Mouse (Mus musculus): ENCODE measurements at regions not wholly inside any gene's neighbourhood (a gene's known extent, or its start where the extent isn't known, plus 50 kb on each side); places are given as distances from the start of the nearest gene placed in this dataset.

DNA sequence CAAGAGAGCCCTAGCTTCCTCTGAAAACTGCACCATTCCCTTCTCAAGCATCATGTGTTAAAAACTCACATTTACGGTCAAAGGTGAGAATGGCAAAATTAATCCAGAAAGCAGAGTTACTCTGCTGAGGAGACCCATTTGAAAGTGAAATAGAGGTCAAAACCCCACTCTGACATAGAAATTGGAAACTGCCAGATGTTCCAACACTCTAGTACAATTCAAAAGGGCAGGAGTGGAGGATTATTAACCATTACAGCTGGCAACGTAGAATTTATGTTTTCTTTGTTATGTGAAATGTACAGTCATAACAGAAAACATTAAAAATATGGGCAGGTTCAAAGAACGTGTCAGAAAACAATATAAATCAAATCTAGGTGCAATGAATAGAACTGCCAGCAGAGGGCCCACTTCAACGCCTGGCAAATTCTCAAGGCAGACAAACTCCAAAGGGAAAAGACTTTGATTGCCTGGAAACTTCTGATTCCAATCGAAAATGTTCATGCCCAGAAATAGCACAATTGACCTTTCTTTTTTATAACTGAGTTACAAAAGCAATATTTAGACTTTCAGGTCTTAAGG lies 54.2 kb upstream of the Rfpl4b start:
- H3K4me1 ChIP-seq (ENCODE audit: control insufficient read depth, insufficient read depth, low read length) = no peaks in the 10 kb centered on the region
- TF ChIP-seq POLR2A (IDR thresholded peaks at IDR 0.05; ENCODE audit: insufficient read depth, low read depth, low read length) (no peak), CTCF (IDR thresholded peaks at IDR 0.05; ENCODE audit: insufficient read depth, low read depth, low read length) (no peak)
- H3K4me3 ChIP-seq (ENCODE audit: insufficient read depth, low read depth, low read length) = no peak overlapping the region
- 15% methylated on average over 5 of the region's 5 CpGs for whole genome bisulfite sequencing
- H3K27ac ChIP-seq (ENCODE audit: insufficient read depth, low read depth, low read length) = no peak overlapping the region

DNA sequence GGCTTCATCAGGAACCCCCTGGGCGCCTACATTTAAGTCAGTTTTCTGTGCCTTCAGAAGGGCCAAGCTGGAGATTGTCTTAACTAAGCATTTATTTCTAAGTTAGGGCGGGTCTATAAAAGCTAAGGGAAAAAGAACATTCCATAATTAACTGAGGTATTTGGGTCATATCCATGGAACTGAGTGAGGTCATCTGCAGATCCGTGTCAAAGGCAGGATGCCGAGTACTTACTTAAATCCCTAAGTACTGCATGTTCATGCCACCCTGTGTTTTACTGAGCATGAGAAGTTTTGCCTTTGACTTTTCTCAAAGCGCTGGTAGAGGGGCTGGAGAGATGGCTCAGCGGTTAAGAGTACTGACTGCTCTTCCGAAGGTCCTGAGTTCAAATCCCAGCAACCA lies 57.7 kb upstream of the Rfpl4b start:
- TF ChIP-seq CTCF (IDR thresholded peaks at IDR 0.05; ENCODE audit: insufficient read depth, low read depth, low read length) (no peak), POLR2A (IDR thresholded peaks at IDR 0.05; ENCODE audit: insufficient read depth, low read depth, low read length) (no peak)
- H3K4me1 ChIP-seq (ENCODE audit: control insufficient read depth, insufficient read depth, low read length) = no peaks in the 10 kb centered on the region
- no peak overlapping the region for H3K4me3 ChIP-seq (ENCODE audit: insufficient read depth, low read depth, low read length)
- H3K27ac ChIP-seq (ENCODE audit: insufficient read depth, low read depth, low read length) = no peak overlapping the region
- 95% methylated on average over 7 of the region's 7 CpGs for WGBS

- Histone ChIP-seq H3K4me1 (ENCODE audit: control insufficient read depth, insufficient read depth, low read length) (no peaks in the 10 kb centered on the region), H3K27ac (ENCODE audit: insufficient read depth, low read depth, low read length) (no peak overlapping the region), H3K4me3 (ENCODE audit: insufficient read depth, low read depth, low read length) (no peak overlapping the region)
- 90% methylated on average over 7 of the region's 7 CpGs for WGBS
- no peak for TF ChIP-seq POLR2A (IDR thresholded peaks at IDR 0.05; ENCODE audit: insufficient read depth, low read depth, low read length)
- no peak for TF ChIP-seq CTCF (IDR thresholded peaks at IDR 0.05; ENCODE audit: insufficient read depth, low read depth, low read length)
These were observed 59.1 kb upstream of the Rfpl4b start for GRCm38 (mm10) chr10:38880642-38881187.

GRCm38 (mm10) chr10:38882154-38882553 lies 60.6 kb upstream of the Rfpl4b start:
- 84% methylated on average over 6 of the region's 6 CpGs for WGBS
- no peak overlapping the region for H3K4me3 ChIP-seq (ENCODE audit: insufficient read depth, low read depth, low read length)
- no peaks in the 10 kb centered on the region for H3K4me1 ChIP-seq (ENCODE audit: control insufficient read depth, insufficient read depth, low read length)
- TF ChIP-seq CTCF (IDR thresholded peaks at IDR 0.05; ENCODE audit: insufficient read depth, low read depth, low read length) (no peak), POLR2A (IDR thresholded peaks at IDR 0.05; ENCODE audit: insufficient read depth, low read depth, low read length) (no peak)
- no peak overlapping the region for H3K27ac ChIP-seq (ENCODE audit: insufficient read depth, low read depth, low read length)

- no peaks in the 10 kb centered on the region for H3K4me1 ChIP-seq (ENCODE audit: control insufficient read depth, insufficient read depth, low read length)
- no peak overlapping the region for H3K4me3 ChIP-seq (ENCODE audit: insufficient read depth, low read depth, low read length)
- TF ChIP-seq POLR2A (IDR thresholded peaks at IDR 0.05; ENCODE audit: insufficient read depth, low read depth, low read length) (no peak), CTCF (IDR thresholded peaks at IDR 0.05; ENCODE audit: insufficient read depth, low read depth, low read length) (no peak)
- 92% methylated on average over 2 of the region's 2 CpGs for WGBS
- H3K27ac ChIP-seq (ENCODE audit: insufficient read depth, low read depth, low read length) = no peak overlapping the region
These were observed 62.4 kb upstream of the Rfpl4b start for GRCm38 (mm10) chr10:38883816-38884599.

GRCm38 (mm10) chr10:38884641-38885040 lies 63.1 kb upstream of the Rfpl4b start:
- Histone ChIP-seq H3K27ac (ENCODE audit: insufficient read depth, low read depth, low read length) (no peak overlapping the region), H3K4me3 (ENCODE audit: insufficient read depth, low read depth, low read length) (no peak overlapping the region), H3K4me1 (ENCODE audit: control insufficient read depth, insufficient read depth, low read length) (no peaks in the 10 kb centered on the region)
- 84% methylated on average over 4 of the region's 4 CpGs for WGBS
- no peak for TF ChIP-seq CTCF (IDR thresholded peaks at IDR 0.05; ENCODE audit: insufficient read depth, low read depth, low read length)
- no peak for TF ChIP-seq POLR2A (IDR thresholded peaks at IDR 0.05; ENCODE audit: insufficient read depth, low read depth, low read length)

DNA sequence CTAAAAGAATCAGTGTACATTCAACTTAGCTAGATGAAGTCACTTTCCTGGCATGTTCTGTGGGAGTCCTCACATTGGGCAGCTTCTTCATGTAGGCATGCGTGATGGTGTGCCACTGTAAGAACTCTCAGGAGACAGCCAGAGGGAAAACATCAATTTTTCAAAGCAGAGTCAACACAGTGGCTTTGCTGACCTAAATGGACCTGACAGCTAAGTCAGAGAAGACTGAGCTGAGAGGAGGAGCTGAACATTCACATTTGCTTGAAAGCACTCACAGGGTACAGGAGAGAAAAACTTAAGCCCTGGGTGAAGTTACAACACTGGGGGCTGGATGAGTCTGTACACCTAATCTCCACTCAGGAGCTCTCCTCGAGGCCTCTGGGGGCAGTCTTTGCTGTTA lies 64.9 kb upstream of the Rfpl4b start:
- TF ChIP-seq CTCF (IDR thresholded peaks at IDR 0.05; ENCODE audit: insufficient read depth, low read depth, low read length) (no peak), POLR2A (IDR thresholded peaks at IDR 0.05; ENCODE audit: insufficient read depth, low read depth, low read length) (no peak)
- WGBS = 77% methylated on average over 2 of the region's 2 CpGs
- H3K27ac ChIP-seq (ENCODE audit: insufficient read depth, low read depth, low read length) = no peak overlapping the region
- H3K4me3 ChIP-seq (ENCODE audit: insufficient read depth, low read depth, low read length) = no peak overlapping the region
- H3K4me1 ChIP-seq (ENCODE audit: control insufficient read depth, insufficient read depth, low read length) = no peaks in the 10 kb centered on the region

- H3K27ac ChIP-seq (ENCODE audit: insufficient read depth, low read depth, low read length) = no peak overlapping the region
- H3K4me1 ChIP-seq (ENCODE audit: control insufficient read depth, insufficient read depth, low read length) = no peaks in the 10 kb centered on the region
- WGBS = 88% methylated on average over 9 of the region's 9 CpGs
- H3K4me3 ChIP-seq (ENCODE audit: insufficient read depth, low read depth, low read length) = no peak overlapping the region
- TF ChIP-seq POLR2A (IDR thresholded peaks at IDR 0.05; ENCODE audit: insufficient read depth, low read depth, low read length) = no peak
- TF ChIP-seq CTCF (IDR thresholded peaks at IDR 0.05; ENCODE audit: insufficient read depth, low read depth, low read length) = no peak
These were observed 66.3 kb upstream of the Rfpl4b start for GRCm38 (mm10) chr10:38887896-38888295.

GRCm38 (mm10) chr10:38894706-38895105 lies 70.6 kb upstream of the Lama4 start:
- no peak overlapping the region for H3K27ac ChIP-seq (ENCODE audit: insufficient read depth, low read depth, low read length)
- TF ChIP-seq CTCF (IDR thresholded peaks at IDR 0.05; ENCODE audit: insufficient read depth, low read depth, low read length) (no peak), POLR2A (IDR thresholded peaks at IDR 0.05; ENCODE audit: insufficient read depth, low read depth, low read length) (no peak)
- WGBS = 44% methylated on average over 1 of the region's 1 CpGs
- H3K4me1 ChIP-seq (ENCODE audit: control insufficient read depth, insufficient read depth, low read length) = no peaks in the 10 kb centered on the region
- no peak overlapping the region for H3K4me3 ChIP-seq (ENCODE audit: insufficient read depth, low read depth, low read length)

Measured in olfactory bulb, adult 2 months (tissue).